In the genomic region with DNA sequence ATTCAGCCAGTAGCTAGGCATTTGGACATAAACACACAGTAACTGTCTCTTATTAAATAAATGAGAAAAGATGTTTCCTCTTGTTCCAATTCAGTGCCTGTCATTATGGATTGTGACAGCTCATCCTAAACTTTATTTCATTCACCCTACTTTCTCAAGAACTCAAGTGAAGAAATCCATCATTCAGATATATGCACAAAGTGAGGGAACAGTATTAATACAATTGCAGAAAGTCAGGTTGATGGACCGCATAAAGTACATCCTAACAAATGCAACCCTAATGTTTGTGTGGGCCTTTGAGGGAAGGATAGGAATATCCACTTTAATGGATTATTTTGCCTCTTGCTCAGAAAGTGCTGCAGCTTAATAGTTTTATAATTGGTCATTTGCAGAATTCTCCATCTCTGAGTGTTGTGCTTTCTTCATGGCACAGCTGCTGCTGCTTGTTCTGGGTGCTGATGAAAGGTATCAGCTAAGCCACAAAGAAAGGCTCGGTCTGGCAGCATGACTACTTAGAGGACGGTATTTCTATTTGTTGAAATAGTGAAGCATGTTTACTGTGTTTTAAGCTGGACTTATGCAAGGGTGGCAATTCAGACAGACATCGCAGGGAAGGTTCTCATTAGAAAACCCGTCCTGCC, we compare ENCODE assay signal across 29 mouse cellular contexts. TPM values are rescaled to one million over a fixed set of nuclear protein-coding genes. Genes with fewer than 3 reads are reported as not detected.
DNase-seq lines count a peak whose midpoint lies in the region; ATAC-seq and TF ChIP-seq lines count a peak whose summit lies in the region.
"Had no signal": no experiment of that assay in that cellular context is flagged by ENCODE, and none has a peak within 500 bp of the region (broad histone marks: within the 10 kb centered on the region; RNA-seq: fewer than 3 reads in every experiment).

No protein-coding gene starts in this region.

- H3K4me1 ChIP-seq in embryonic facial prominence, embryonic 14.5 days (ENCODE audit: control insufficient read depth, insufficient read depth, low read length): no peaks in the 10 kb centered on the region
- no peaks in the 10 kb centered on the region for H3K4me1 ChIP-seq in embryonic facial prominence, embryonic 10.5 days
- H3K4me1 ChIP-seq: embryonic facial prominence, embryonic 15.5 days; forebrain, embryonic 10.5 days had no signal

- no peaks in the 10 kb centered on the region for H3K36me3 ChIP-seq in embryonic facial prominence, embryonic 14.5 days (ENCODE audit: control insufficient read depth, insufficient read depth, low read length)
- no peaks in the 10 kb centered on the region for H3K36me3 ChIP-seq in embryonic facial prominence, embryonic 10.5 days (replicated peaks)
- no peaks in the 10 kb centered on the region for H3K36me3 ChIP-seq in C2C12 (ENCODE audit: control insufficient read depth, insufficient read depth)
- H3K36me3 ChIP-seq: embryonic facial prominence, embryonic 12.5 days; embryonic facial prominence, embryonic 15.5 days; forebrain, embryonic 10.5 days; forebrain, embryonic 12.5 days; G1E had no signal

- H3K9ac ChIP-seq in embryonic facial prominence, embryonic 14.5 days (ENCODE audit: low read depth, low read length): no peak overlapping the region
- H3K9ac ChIP-seq: embryonic facial prominence, embryonic 12.5 days; embryonic facial prominence, embryonic 15.5 days; forebrain, embryonic 12.5 days had no signal

- TF ChIP-seq CTCF in C2C12 (IDR thresholded peaks at IDR 0.05; ENCODE audit: control insufficient read depth, insufficient read depth, insufficient read length): no peak
- no peak for TF ChIP-seq CTCF in brain, embryonic 14.5 days (IDR thresholded peaks at IDR 0.05; ENCODE audit: borderline replicate concordance, extremely low read depth, insufficient read depth, insufficient read length)

- WGBS in embryonic facial prominence, embryonic 14.5 days: 58% methylated on average over 5 of the region's 5 CpGs
- 76% methylated on average over 5 of the region's 5 CpGs for WGBS in embryonic facial prominence, embryonic 10.5 days

- no peak overlapping the region for H3K4me2 ChIP-seq in embryonic facial prominence, embryonic 14.5 days (ENCODE audit: low read depth, low read length)
- H3K4me2 ChIP-seq: embryonic facial prominence, embryonic 12.5 days; embryonic facial prominence, embryonic 15.5 days; forebrain, embryonic 12.5 days had no signal

- H3K4me3 ChIP-seq in embryonic facial prominence, embryonic 14.5 days (ENCODE audit: low read depth, low read length): no peak overlapping the region
- H3K4me3 ChIP-seq in embryonic facial prominence, embryonic 10.5 days: no peak overlapping the region
- no peak overlapping the region for H3K4me3 ChIP-seq in C2C12 (ENCODE audit: insufficient read depth, poor library complexity, severe bottlenecking)
- H3K4me3 ChIP-seq: embryonic facial prominence, embryonic 12.5 days; embryonic facial prominence, embryonic 15.5 days; erythroblast, embryonic 14.5 days; forebrain, embryonic 10.5 days; forebrain, embryonic 12.5 days had no signal

- TF ChIP-seq POLR2A in brain, embryonic 14.5 days (IDR thresholded peaks at IDR 0.05; ENCODE audit: borderline replicate concordance, extremely low read depth, insufficient read depth, insufficient read length, poor library complexity, severe bottlenecking): no peak

- DNase-seq in embryonic facial prominence, embryonic 14.5 days (ENCODE audit: low spot score): peak; percentile 1
- no peak for DNase-seq in embryonic facial prominence, embryonic 10.5 days (ENCODE audit: low spot score)
- DNase-seq in brain, embryonic 14.5 days (ENCODE audit: low read depth): peak; percentile 29
- peak; percentile 70 for DNase-seq in retina, embryonic 14.5 days (ENCODE audit: low spot score)
- no peak for DNase-seq in right cerebral cortex, adult 18-20 months
- DNase-seq in adrenal gland, adult 8-10 months: no peak
- DNase-seq: adrenal gland, adult 2 months; adrenal gland, postnatal 14 days; adrenal gland, postnatal 36 days; B cell, adult 2 months; cerebellum, adult 11 months; cerebellum, adult 18-20 months; cerebellum, adult 8-10 months; cerebellum, adult 9-11 months; cerebellum, postnatal 14 days; cerebellum, postnatal 36 days; embryo, embryonic 11 days had no signal

- H3K27ac ChIP-seq in embryonic facial prominence, embryonic 14.5 days (replicated peaks; ENCODE audit: low read depth, low read length): no peak overlapping the region
- no peak overlapping the region for H3K27ac ChIP-seq in embryonic facial prominence, embryonic 10.5 days (replicated peaks)
- H3K27ac ChIP-seq: embryonic facial prominence, embryonic 12.5 days; embryonic facial prominence, embryonic 15.5 days; forebrain, embryonic 10.5 days; forebrain, embryonic 12.5 days had no signal

- H3K9me3 ChIP-seq in embryonic facial prominence, embryonic 14.5 days (ENCODE audit: control insufficient read depth, low read length): no peaks in the 10 kb centered on the region
- no peaks in the 10 kb centered on the region for H3K9me3 ChIP-seq in embryonic facial prominence, embryonic 10.5 days
- H3K9me3 ChIP-seq: embryonic facial prominence, embryonic 12.5 days; embryonic facial prominence, embryonic 15.5 days; forebrain, embryonic 10.5 days; forebrain, embryonic 12.5 days had no signal

- no peak overlapping the region for H3ac ChIP-seq in C2C12 (ENCODE audit: control insufficient read depth, insufficient read length, low read depth)

- no peak for ATAC-seq in embryonic facial prominence, embryonic 14.5 days (ENCODE audit: low read depth)
- ATAC-seq in CD4-positive, CD25-positive, alpha-beta regulatory T cell, adult 4 months: no peak
- ATAC-seq: forebrain, embryonic 14.5 days; forebrain, embryonic 16.5 days had no signal

- peaks cover 2% of the 10 kb centered on the region for H3K27me3 ChIP-seq in embryonic facial prominence, embryonic 14.5 days (replicated peaks; ENCODE audit: control insufficient read depth, insufficient read depth, low read length)
- peaks cover 1% of the 10 kb centered on the region for H3K27me3 ChIP-seq in embryonic facial prominence, embryonic 10.5 days (replicated peaks; ENCODE audit: low read depth, poor library complexity, severe bottlenecking)
- no peaks in the 10 kb centered on the region for H3K27me3 ChIP-seq in C2C12 (ENCODE audit: control insufficient read depth, insufficient read depth, insufficient read length)
- H3K27me3 ChIP-seq: CH12.LX had no signal

- no peaks in the 10 kb centered on the region for H3K79me3 ChIP-seq in C2C12 (ENCODE audit: low read depth)

- no peaks in the 10 kb centered on the region for H3K79me2 ChIP-seq in C2C12 (ENCODE audit: control insufficient read depth, insufficient read depth)

TF ChIP-seq in C2C12, 6 proteins besides CTCF, POLR2A, EP300 and RAD21:
- TF ChIP-seq MYOD1 (IDR thresholded peaks at IDR 0.05; ENCODE audit: control insufficient read depth, insufficient read length, low read depth): peak; percentile 74
- no peak for TF ChIP-seq MYOG (IDR thresholded peaks at IDR 0.05; ENCODE audit: control insufficient read depth, extremely low read depth, insufficient read length)

RNA-seq across cellular contexts. Expression of gene Grm7, which starts 8.1 kb away (rescaled TPM):
- polyA plus RNA-seq in embryonic facial prominence, embryonic 14.5 days (2014; fragmentation: Nextera tagmentation; extraction: Ambion mirVana): 3.2 and 4.5 TPM in 2 replicates
- 0.39 and 0.95 TPM in 2 replicates for polyA plus RNA-seq in embryonic facial prominence, embryonic 10.5 days (2016; fragmentation: Nextera tagmentation; extraction: Ambion mirVana)
- polyA plus RNA-seq in C2C12 (2012; fragmentation: generic; extraction: Trizol): 0.78 TPM
- 8.3 and 14.3 TPM in 2 replicates for polyA plus RNA-seq in brain, embryonic 14.5 days (2012; rRNA removed)
- 1 to 10 TPM; 2.0 to 3.8 (median 2.7) TPM for total RNA-seq in adrenal gland, adult 8-10 months (2022)
- not detected for polyA plus RNA-seq in CD4-positive, CD25-positive, alpha-beta regulatory T cell, adult 4 months (2017; shearing (Covaris generic))
- total RNA-seq: CH12.LX; common myeloid progenitor, adult 5-6 weeks had no signal
- polyA plus RNA-seq: G1E had no signal

Comparison
In these comparisons a context has a peak if more than half of its experiments do, and no peak if none do; other contexts are left out.
1. DNase-seq: peak in embryonic facial prominence, embryonic 14.5 days (single experiment), brain, embryonic 14.5 days (single experiment) and retina, embryonic 14.5 days (single experiment); none in embryonic facial prominence, embryonic 10.5 days (single experiment), right cerebral cortex, adult 18-20 months (single experiment) and adrenal gland, adult 8-10 months (single experiment).